Mouse (Mus musculus) stomach, postnatal 0 days (tissue): ENCODE data around the gene Lrrk1. TPM values are rescaled to one million over a fixed set of nuclear protein-coding genes. Genes with fewer than 3 reads are reported as not detected.

Experiments
- ATAC-seq: fragments of 200-750 bp; cut with Nextera tagmentation; 2 replicates; pipeline ENCODE4 v1.8.0; 2017; ENCODE audit not compliant: low FRiP score, low TSS enrichment
- DNase-seq: peaks from one replicate; pipeline ENCODE4 v3.0.0-alpha.2; 2016; ENCODE audit warnings: low spot score
- H3K27ac ChIP-seq: fragments of 300-500 bp; sonication (generic); replicated peaks from 2 replicates; pipeline ENCODE4 v1.5.1; 2014; ENCODE audit warnings: mild to moderate bottlenecking, control low read depth
- H3K27me3 ChIP-seq: fragments of 300-500 bp; sonication (generic); 2 replicates; pipeline ENCODE4 v1.6.1; 2014; ENCODE audit warnings: low read length; ENCODE audit not compliant: control insufficient read depth, insufficient read depth
- H3K36me3 ChIP-seq: fragments of 300-500 bp; sonication (generic); 2 replicates; pipeline ENCODE4 v1.6.1; 2014; ENCODE audit warnings: low read length, mixed read lengths; ENCODE audit not compliant: control insufficient read depth, insufficient read depth
- H3K4me1 ChIP-seq: fragments of 300-500 bp; sonication (generic); replicated peaks from 2 replicates; pipeline ENCODE4 v1.6.1; 2014; ENCODE audit warnings: antibody characterized with exemption; ENCODE audit not compliant: control insufficient read depth, insufficient read depth
- H3K4me2 ChIP-seq: fragments of 300-500 bp; sonication (generic); replicated peaks from 2 replicates; pipeline ENCODE4 v1.6.1; 2014; ENCODE audit warnings: low read depth, mild to moderate bottlenecking, control low read depth, moderate library complexity
- H3K4me3 ChIP-seq: fragments of 300-500 bp; sonication (generic); 2 replicates; pipeline ENCODE4 v1.5.1; 2014; ENCODE audit warnings: low read depth, low read length, control low read depth
- H3K9ac ChIP-seq: fragments of 300-500 bp; sonication (generic); 2 replicates; pipeline ENCODE4 v1.6.1; 2014; ENCODE audit warnings: mild to moderate bottlenecking, low read length, control low read depth, mixed read lengths
- H3K9me3 ChIP-seq: fragments of 300-500 bp; sonication (generic); 2 replicates; pipeline ENCODE4 v1.6.1; 2016; ENCODE audit warnings: low read length; ENCODE audit not compliant: control insufficient read depth
- CTCF ChIP-seq: IDR thresholded peaks from 2 replicates; pipeline ENCODE4 v1.5.1; 2016; ENCODE audit warnings: antibody characterized with exemption, low read depth, mild to moderate bottlenecking, moderate library complexity
- EP300 ChIP-seq: optimal IDR thresholded peaks from 2 replicates; pipeline ENCODE3; 2016; ENCODE audit warnings: antibody characterized with exemption
- WGBS: fragments of 180-500 bp; shearing (Covaris S2); extraction: QIAGEN DNeasy Blood & Tissue Kit; methylation state at CpG from one replicate; pipeline ENCODE4 v1.1.7; 2014; 5-methylcytosine and 5-hydroxymethylcytosine counted together
- polyA plus RNA-seq: library from polyadenylated mRNA; unstranded; fragments of >200 nt; fragmentation: Nextera tagmentation; extraction: Ambion mirVana; gene quantifications from 2 replicates; pipeline ENCODE4 v1.2.1, GENCODE M21; 2015

Gene Lrrk1
- polyA plus RNA-seq, 1 experiment from 2014 or later, result 9.2 TPM

- no peak overlapping the region for H3K4me2 ChIP-seq
- no peak for DNase-seq
- no peaks in the 10 kb centered on the region for H3K36me3 ChIP-seq
- no peaks in the 10 kb centered on the region for H3K9me3 ChIP-seq
- H3K4me1 ChIP-seq, result no peaks in the 10 kb centered on the region
- no peaks in the 10 kb centered on the region for H3K27me3 ChIP-seq
- H3K4me3 ChIP-seq, result no peak overlapping the region
- whole genome bisulfite sequencing, result 60% methylated on average over 11 of the region's 11 CpGs
- TF ChIP-seq EP300 (no peak), CTCF (no peak)
- no peak for ATAC-seq
- H3K27ac ChIP-seq, result no peak overlapping the region
- H3K9ac ChIP-seq, result no peak overlapping the region
Measured at GRCm38 (mm10) chr7:66405541-66405940, 17.4 kb upstream of the Lrrk1 start.

- H3K9ac ChIP-seq, result no peak overlapping the region
- H3K4me3 ChIP-seq, result no peak overlapping the region
- WGBS, result 67% methylated on average over 4 of the region's 4 CpGs
- H3K27me3 ChIP-seq, result no peaks in the 10 kb centered on the region
- DNase-seq (no peak), ATAC-seq (no peak)
- no peaks in the 10 kb centered on the region for H3K9me3 ChIP-seq
- no peaks in the 10 kb centered on the region for H3K36me3 ChIP-seq
- no peak overlapping the region for H3K4me2 ChIP-seq
- H3K27ac ChIP-seq, result no peak overlapping the region
- no peaks in the 10 kb centered on the region for H3K4me1 ChIP-seq
- no peak for TF ChIP-seq CTCF
- no peak for TF ChIP-seq EP300
Measured at GRCm38 (mm10) chr7:66404802-66405201, 16.7 kb upstream of the Lrrk1 start.

GRCm38 (mm10) chr7:66404141-66404540 lies 16.0 kb upstream of the Lrrk1 start:
- DNase-seq (no peak), ATAC-seq (peak; percentile 24; the same call in 1 of the 2 replicates)
- no peak overlapping the region for H3K4me2 ChIP-seq
- WGBS, result 44% methylated on average over 10 of the region's 10 CpGs
- no peaks in the 10 kb centered on the region for H3K36me3 ChIP-seq
- H3K27me3 ChIP-seq, result no peaks in the 10 kb centered on the region
- no peaks in the 10 kb centered on the region for H3K9me3 ChIP-seq
- no peaks in the 10 kb centered on the region for H3K4me1 ChIP-seq
- H3K27ac ChIP-seq, result no peak overlapping the region
- no peak overlapping the region for H3K4me3 ChIP-seq
- TF ChIP-seq CTCF (no peak), EP300 (no peak)
- H3K9ac ChIP-seq, result no peak overlapping the region

GRCm38 (mm10) chr7:66402876-66403275 lies 14.7 kb upstream of the Lrrk1 start:
- TF ChIP-seq EP300 (no peak), CTCF (no peak)
- H3K27me3 ChIP-seq, result no peaks in the 10 kb centered on the region
- H3K36me3 ChIP-seq, result no peaks in the 10 kb centered on the region
- H3K9ac ChIP-seq, result no peak overlapping the region
- WGBS, result 83% methylated on average over 5 of the region's 5 CpGs
- DNase-seq (no peak), ATAC-seq (no peak)
- no peaks in the 10 kb centered on the region for H3K9me3 ChIP-seq
- H3K4me1 ChIP-seq, result no peaks in the 10 kb centered on the region
- H3K4me2 ChIP-seq, result no peak overlapping the region
- no peak overlapping the region for H3K27ac ChIP-seq
- H3K4me3 ChIP-seq, result no peak overlapping the region

GRCm38 (mm10) chr7:66401605-66402004 lies 13.5 kb upstream of the Lrrk1 start:
- Histone ChIP-seq H3K4me1 (no peaks in the 10 kb centered on the region; the same call in 1 of the 2 replicates), H3K4me3 (no peak overlapping the region), H3K9ac (no peak overlapping the region), H3K4me2 (no peak overlapping the region), H3K27ac (no peak overlapping the region), H3K9me3 (no peaks in the 10 kb centered on the region), H3K36me3 (no peaks in the 10 kb centered on the region), H3K27me3 (no peaks in the 10 kb centered on the region)
- DNase-seq (no peak), ATAC-seq (no peak)
- WGBS, result 57% methylated on average over 8 of the region's 8 CpGs
- no peak for TF ChIP-seq EP300
- TF ChIP-seq CTCF, result no peak

- H3K9me3 ChIP-seq, result no peaks in the 10 kb centered on the region
- no peak overlapping the region for H3K27ac ChIP-seq
- H3K9ac ChIP-seq, result no peak overlapping the region
- DNase-seq, result no peak
- H3K36me3 ChIP-seq, result no peaks in the 10 kb centered on the region
- H3K27me3 ChIP-seq, result no peaks in the 10 kb centered on the region
- no peak overlapping the region for H3K4me2 ChIP-seq
- TF ChIP-seq EP300, result no peak
- TF ChIP-seq CTCF, result no peak
- no peaks in the 10 kb centered on the region; the same call in 1 of the 2 replicates for H3K4me1 ChIP-seq
- no peak for ATAC-seq
- H3K4me3 ChIP-seq, result no peak overlapping the region
- WGBS, result 67% methylated on average over 3 of the region's 3 CpGs
Measured at GRCm38 (mm10) chr7:66397288-66397687, 9.1 kb upstream of the Lrrk1 start.
